Mouse (Mus musculus) adrenal gland, postnatal 36 days (tissue): ENCODE data around the gene Ddx1. TPM values are rescaled to one million over a fixed set of nuclear protein-coding genes. Genes with fewer than 3 reads are reported as not detected.

ENCODE experiments used
- total RNA-seq, 2 experiments: library from RNA; stranded (reverse); gene quantifications; 2 replicates each; pipeline ENCODE4 v1.2.3; 2021

The Ddx1 gene
- total RNA-seq, 2 experiments from 2014 or later: 92.0 to 95.5 TPM

Other genes with a start within 250 kb of the Ddx1 start
- gene Nbas, start 19.9 kb upstream of the Ddx1 start, total RNA-seq: 10 to 100 TPM; 27.0 to 30.6 TPM